Mouse (Mus musculus) splenic B cell, adult 2 months (primary cell): ENCODE data around the gene Plekhg3.

ENCODE experiments used
- DNase-seq: peaks from one replicate; pipeline ENCODE4 v3.0.0-alpha.2; 2011; ENCODE audit warnings: low read depth, low spot score
- H3K27me3 ChIP-seq: 2 replicates; pipeline ENCODE4 v1.6.1; 2012; ENCODE audit warnings: mild to moderate bottlenecking, low read length, moderate library complexity, mixed read lengths; ENCODE audit not compliant: control insufficient read depth, poor library complexity, insufficient read depth, severe bottlenecking
- H3K36me3 ChIP-seq: 2 replicates; pipeline ENCODE4 v1.6.1; 2012; ENCODE audit warnings: mild to moderate bottlenecking, low read length, moderate library complexity, mixed read lengths; ENCODE audit not compliant: control insufficient read depth, poor library complexity, insufficient read depth, severe bottlenecking

The Plekhg3 gene

DNA sequence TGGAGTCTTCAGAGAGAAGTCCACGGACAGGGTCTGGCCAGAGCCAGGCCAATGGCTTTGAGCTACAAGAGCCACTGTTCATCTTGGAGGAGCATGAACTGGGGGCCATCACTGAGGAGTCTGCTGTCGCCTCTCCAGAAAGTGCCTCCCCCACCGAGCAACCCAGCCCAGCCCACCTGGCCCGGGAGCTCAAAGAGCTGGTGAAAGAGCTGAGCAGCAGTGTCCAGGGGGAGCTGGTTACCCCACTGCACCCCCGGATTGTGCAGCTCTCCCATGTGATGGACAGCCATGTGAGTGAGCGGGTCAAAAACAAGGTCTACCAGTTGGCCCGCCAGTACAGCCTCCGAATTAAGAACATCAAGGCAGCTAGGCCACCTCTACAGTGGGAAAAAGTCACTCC is 46.1 kb downstream of the Plekhg3 start:
- no peaks in the 10 kb centered on the region for H3K27me3 ChIP-seq
- DNase-seq, result no peak
- H3K36me3 ChIP-seq, result peaks cover 3% of the 10 kb centered on the region

DNA sequence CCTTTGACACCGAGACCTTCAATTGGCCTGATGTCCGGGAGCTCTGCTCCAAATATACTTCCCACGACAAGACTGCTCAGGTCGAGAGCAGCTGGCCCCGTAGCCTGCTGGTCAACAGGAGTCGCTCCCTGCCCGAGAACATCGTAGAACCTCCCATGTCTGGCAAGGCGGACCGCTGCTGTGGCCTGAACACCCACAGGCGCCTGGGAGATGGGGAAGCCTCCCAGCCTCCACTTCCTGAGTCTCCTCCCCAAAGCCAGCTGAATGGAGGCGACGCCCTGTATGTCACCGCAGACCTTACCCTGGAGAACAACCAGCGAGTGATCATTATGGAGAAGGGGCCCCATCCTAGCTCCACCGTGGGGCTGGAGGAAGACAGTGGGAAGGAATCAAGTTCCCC is 47.2 kb downstream of the Plekhg3 start:
- H3K27me3 ChIP-seq, result no peaks in the 10 kb centered on the region
- DNase-seq, result no peak
- H3K36me3 ChIP-seq, result peaks cover 3% of the 10 kb centered on the region; the same call in 1 of the 2 replicates

DNA sequence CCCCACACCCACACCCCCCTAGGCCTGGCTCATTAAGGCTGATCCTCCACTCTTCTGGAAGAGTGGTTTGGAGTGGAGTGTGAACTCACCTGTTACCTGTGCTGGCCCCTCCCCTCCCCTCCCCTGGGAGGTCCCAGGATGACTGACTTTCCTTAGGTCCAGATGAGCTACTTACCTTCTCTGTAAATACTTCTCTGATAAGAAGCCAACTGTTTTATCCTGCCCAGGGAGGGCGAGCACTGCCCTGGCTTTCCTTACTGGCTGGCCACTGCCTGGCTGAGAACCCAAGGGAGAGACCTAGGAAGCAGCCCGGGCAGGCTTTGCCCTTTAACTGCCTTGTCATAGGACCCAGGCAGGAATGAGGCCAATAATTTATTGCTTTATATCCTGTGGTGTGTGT is 47.8 kb downstream of the Plekhg3 start:
- DNase-seq, result no peak
- Histone ChIP-seq H3K36me3 (peaks cover 3% of the 10 kb centered on the region; the same call in 1 of the 2 replicates), H3K27me3 (no peaks in the 10 kb centered on the region)

DNA sequence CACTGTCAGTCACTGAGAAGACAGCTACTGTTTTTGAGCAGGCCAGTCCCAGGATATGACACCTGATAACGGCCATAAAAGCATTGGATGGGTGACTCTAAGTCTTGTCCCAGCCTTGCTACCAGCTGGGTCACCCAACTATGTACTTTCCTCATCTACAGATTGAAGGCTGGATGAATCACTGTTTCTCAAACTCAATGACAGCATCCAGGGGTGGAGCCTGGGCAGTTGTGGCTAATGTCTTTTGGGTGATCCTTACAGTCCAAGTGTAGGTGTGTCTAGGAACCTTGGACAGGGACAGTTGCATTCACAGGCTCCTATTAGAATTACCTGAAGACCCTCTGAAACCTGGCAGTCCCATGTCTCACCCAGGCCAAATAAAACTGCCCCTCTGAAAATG is 49.1 kb downstream of the Plekhg3 start:
- H3K36me3 ChIP-seq, result peaks cover 2% of the 10 kb centered on the region; the same call in 1 of the 2 replicates
- DNase-seq, result no peak

DNA sequence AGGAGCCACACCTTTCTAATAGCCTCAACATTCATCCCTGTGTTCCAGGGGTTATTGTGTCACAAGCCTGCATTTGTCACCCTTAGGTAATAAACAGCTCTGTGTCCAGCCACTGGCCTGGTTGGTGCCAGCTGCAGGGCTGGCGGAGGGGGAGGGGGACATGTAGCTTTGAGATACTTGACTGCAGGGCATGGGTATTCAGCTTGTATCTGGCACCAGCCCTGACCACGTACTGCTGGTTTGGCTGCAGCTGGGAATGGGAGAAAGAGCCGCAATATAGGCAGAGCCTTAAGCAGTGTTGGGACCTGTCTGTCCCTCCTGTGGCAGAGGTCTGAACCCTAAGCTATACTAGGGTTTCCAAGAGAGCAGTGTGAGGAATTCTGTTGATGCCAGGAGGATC is 51.4 kb downstream of the Plekhg3 start:
- no peaks in the 10 kb centered on the region for H3K27me3 ChIP-seq
- DNase-seq, result no peak

More for the DNA sequence above, 49.1 kb downstream of the Plekhg3 start:
- H3K27me3 ChIP-seq, result no peaks in the 10 kb centered on the region

DNA sequence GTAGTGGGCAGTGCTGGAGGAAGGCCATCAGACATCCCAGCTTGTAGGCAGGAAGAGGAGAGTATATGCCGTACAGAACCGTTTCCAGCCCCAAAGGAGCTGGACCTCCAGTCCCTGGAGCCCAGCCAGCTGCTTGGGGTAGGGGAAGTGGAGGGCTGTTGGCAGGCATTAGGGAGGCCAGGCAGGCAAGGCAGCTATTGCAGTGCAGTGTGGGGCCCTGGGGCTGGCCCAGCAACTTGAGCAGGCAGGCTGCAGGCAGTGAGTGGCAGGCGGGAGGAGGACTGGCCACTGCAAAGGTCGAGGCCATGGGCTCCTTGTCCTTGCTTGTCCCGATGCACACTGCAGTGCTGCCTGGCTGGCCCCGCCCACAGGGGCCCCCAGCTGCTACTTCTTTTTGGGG is 52.1 kb downstream of the Plekhg3 start:
- H3K36me3 ChIP-seq, result no peaks in the 10 kb centered on the region
- no peaks in the 10 kb centered on the region for H3K27me3 ChIP-seq
- DNase-seq, result no peak

More for the DNA sequence above, 51.4 kb downstream of the Plekhg3 start:
- H3K36me3 ChIP-seq, result no peaks in the 10 kb centered on the region

DNA sequence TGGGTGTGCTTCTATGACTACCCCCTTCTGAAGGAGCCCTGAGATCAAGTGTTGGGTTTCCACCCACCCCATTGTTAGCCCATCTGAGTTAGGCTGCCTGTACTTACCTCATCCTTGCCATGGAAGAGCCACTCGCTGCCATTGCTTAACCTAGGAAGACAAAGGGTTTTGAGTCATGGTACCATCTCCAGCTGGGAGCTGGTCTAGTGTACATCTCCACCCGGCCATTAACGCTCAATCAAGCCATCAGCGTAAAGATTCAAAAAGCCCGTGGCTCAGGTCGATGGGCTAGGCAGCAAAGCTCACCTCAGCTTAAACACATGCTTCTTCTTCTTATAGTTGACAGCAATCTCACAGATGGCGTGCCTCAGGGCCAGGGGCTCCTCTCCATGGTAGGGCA is 52.8 kb downstream of the Plekhg3 start:
- no peak for DNase-seq
- no peaks in the 10 kb centered on the region for H3K36me3 ChIP-seq
- H3K27me3 ChIP-seq, result no peaks in the 10 kb centered on the region

DNA sequence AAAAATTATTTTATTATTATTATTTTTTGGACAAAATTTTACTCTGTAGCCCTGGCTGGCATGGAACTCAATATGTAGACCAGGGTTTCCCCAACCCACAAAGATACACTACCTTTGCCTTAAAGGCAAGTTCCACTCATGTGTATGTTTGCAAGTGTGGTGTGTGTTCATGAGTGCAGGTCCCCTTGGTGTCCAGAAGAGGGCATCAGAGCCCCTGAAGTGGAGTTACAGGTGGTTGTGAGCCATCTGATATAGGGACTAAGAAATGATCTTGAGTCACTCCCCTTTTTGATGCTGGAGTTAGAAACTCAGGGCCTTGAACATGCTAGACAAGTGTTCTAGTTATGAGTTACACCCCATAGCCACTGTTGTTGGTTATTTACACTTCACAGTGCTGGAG is 54.3 kb downstream of the Plekhg3 start:
- no peaks in the 10 kb centered on the region for H3K27me3 ChIP-seq
- no peaks in the 10 kb centered on the region for H3K36me3 ChIP-seq
- peak; percentile 25 for DNase-seq

DNA sequence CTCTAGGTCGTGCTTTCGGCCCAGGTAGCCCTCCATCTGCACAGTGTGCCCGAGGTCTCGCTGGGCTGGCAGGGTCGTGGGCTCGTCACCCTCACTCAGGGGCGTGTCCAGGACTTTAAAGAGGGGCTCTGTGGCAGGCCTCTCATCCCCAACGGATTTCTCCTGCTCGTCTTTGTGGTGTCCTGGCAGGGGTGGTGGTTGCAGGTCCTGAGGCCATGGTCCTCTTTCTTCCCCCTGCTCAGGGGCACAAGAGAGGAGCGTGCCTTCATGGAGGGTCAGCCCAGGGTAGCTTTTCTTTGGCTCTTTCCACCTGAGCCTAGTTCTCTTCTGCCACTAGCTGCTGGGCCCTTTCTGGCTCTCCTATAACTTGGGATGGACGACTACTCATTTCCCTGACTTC is 56.7 kb downstream of the Plekhg3 start:
- DNase-seq, result no peak
- no peaks in the 10 kb centered on the region for H3K36me3 ChIP-seq
- H3K27me3 ChIP-seq, result no peaks in the 10 kb centered on the region

DNA sequence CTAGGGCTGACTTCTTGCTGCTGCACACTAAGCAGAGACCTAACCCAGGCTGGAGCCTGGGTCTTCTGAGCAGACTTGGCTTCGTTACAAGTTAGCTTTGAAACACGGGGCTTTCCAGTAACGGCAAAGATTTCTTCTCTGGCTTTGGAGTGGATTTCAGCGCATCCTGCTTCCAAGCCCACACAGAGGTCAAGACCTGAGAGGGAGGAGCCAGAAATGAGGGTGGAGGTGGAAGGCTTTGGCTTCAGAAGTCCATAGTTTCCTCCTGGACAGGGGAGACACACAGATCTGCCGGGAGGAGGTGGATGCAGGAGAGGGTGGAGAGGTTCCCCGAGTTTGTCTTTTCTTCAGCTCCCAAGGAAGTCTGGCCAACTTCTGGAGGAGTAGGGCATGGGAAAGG is 58.8 kb downstream of the Plekhg3 start:
- DNase-seq, result no peak
- H3K27me3 ChIP-seq, result no peaks in the 10 kb centered on the region
- H3K36me3 ChIP-seq, result no peaks in the 10 kb centered on the region

DNA sequence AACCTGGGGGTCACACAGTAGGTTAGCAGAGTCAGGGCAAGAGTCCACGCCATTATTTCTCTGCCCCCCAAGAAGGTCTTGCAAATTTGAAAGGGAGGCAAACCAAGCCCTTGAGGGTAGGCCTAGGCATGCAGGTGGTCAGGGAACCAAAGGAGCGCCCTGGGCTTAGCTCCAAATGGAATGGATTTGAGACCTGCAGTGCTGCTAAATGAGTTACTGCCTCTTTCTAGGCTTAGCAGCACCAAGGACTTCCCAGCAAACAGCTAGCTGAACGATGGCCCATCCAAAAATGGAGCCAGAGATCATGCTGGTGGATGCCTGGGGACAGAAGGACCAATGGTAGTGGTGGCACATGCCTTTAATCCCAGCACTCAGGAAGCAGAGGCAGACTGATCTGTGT is 60.3 kb downstream of the Plekhg3 start:
- Histone ChIP-seq H3K36me3 (no peaks in the 10 kb centered on the region), H3K27me3 (no peaks in the 10 kb centered on the region)
- DNase-seq, result no peak

DNA sequence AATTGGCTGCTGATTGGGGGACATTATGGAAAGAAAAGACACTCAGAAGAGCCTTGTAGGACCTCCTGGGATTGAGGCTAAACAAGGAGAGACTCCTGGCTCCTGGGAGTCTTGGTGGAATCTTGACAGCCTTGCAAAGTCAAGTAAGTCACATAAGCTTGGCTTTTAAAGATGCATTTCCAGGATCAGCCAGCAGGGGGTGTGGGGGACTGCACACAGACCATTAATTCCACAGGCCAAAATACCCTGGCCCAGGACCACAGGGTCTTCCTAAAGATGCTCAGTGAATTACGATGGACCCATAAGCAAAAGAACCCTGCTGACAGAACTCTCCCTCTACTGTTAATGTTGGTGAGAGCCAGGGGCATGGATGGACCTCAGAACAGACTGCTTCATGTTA is 61.5 kb downstream of the Plekhg3 start:
- Histone ChIP-seq H3K36me3 (no peaks in the 10 kb centered on the region), H3K27me3 (no peaks in the 10 kb centered on the region)
- DNase-seq, result peak; percentile 78

DNA sequence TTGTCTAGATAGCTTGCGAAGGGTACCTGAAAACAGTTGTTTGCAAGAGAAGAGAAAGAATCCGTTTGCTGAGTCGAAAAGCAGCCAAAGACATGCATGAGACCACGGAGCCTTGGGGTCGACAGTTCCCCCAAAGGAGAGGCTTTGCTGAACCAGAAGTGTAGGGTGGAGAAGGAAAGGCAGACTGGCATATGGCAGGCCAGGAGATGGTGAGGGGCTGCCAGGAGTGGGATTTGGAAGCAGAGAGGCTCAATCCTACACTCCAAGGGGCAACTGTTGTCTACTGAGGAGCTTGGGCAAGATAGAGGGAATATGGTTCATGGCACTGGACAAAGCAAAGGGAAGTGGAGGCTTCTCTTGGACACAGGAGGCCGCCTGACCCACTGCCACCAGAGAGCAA is 62.6 kb downstream of the Plekhg3 start:
- no peak for DNase-seq
- Histone ChIP-seq H3K27me3 (no peaks in the 10 kb centered on the region), H3K36me3 (no peaks in the 10 kb centered on the region)

DNA sequence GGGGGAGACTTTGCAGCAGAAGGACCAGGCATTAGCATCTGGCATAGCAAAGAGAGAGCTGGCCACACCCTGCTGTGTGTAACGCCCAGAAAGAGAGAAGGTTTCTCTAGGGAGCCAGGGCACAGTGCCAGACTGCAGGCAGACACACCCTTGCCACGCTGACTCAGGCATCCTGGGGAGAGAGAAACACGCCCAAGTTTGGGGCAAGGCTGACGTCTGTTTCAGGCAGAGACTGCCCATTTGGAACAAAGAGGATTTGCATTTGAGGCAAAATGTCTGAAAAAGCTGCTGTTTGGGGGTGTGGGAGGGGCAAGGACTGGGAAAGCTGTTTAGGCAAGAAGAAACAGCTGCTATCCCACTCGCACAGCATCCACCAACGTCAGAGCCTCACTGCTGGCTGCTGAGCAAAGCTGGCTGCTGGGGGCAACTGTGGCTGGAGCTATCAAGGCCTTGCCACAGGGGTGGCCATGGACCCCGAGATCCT is 63.2 kb downstream of the Plekhg3 start:
- peak; percentile 70 for DNase-seq
- H3K36me3 ChIP-seq, result no peaks in the 10 kb centered on the region
- H3K27me3 ChIP-seq, result no peaks in the 10 kb centered on the region

DNA sequence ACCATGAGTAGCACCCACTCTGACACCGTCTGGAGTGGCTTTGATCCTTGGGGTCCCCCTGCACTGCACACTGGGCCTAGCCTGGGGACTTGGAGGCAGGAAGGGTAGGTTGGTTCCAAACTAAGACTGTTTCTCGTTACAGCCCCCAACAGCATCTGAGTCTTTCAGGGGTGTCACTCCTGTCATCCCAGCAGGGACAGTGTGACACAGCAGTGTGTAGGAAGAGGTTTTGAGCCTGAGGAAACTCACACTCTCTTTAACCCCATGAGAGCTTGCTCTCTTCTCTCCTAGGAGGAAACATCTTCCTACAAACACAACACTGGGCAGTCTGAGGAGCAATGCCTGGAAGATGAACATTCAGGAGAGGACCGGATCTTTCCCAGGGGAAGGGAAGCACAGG is 63.9 kb downstream of the Plekhg3 start:
- H3K36me3 ChIP-seq, result no peaks in the 10 kb centered on the region
- DNase-seq, result no peak
- no peaks in the 10 kb centered on the region for H3K27me3 ChIP-seq

DNA sequence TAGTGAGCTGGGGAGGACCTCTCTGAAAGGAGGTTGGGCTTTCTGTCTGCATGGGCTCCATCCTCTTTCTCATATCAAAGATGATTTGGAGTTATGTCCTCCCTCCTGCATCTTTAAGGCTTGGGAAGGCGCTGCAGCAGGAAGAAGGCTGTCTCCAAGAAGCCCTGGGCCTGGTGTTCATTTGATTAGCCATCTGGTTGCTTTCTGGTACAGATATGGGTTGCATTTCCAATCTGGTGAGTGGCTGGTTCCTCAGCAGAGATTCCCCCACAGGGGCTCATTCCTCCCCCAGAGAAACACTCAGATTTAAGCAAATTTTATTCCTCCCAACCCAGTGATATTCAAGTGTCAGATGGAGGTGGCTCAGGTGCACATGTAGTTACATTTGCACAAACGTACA is 65.1 kb downstream of the Plekhg3 start:
- no peaks in the 10 kb centered on the region for H3K36me3 ChIP-seq
- no peak for DNase-seq

More for the DNA sequence above, 65.1 kb downstream of the Plekhg3 start:
- no peaks in the 10 kb centered on the region for H3K27me3 ChIP-seq
